Comparison of ENCODE assay signal across 8 mouse cellular contexts in genomic region chr4:119338861-119339361, GRCm38 (mm10). TPM values are rescaled to one million over a fixed set of nuclear protein-coding genes. Genes with fewer than 3 reads are reported as not detected.
A peak's percentile ranks its signal among the peaks of the same experiment; 100 is the strongest.
DNase-seq lines count a peak whose midpoint lies in the region; ATAC-seq and TF ChIP-seq lines count a peak whose summit lies in the region.

No protein-coding gene starts in this region.

- no peak overlapping the region for H3K4me3 ChIP-seq in kidney, embryonic 15.5 days (replicated peaks)
- H3K4me3 ChIP-seq in liver, adult 2 months (ENCODE audit: insufficient read depth, low read depth, low read length) = no peak overlapping the region

- no peaks in the 10 kb centered on the region for H3K4me1 ChIP-seq in kidney, embryonic 15.5 days
- peaks cover 2% of the 10 kb centered on the region for H3K4me1 ChIP-seq in liver, adult 2 months (ENCODE audit: control insufficient read depth, insufficient read depth, low read length)

- peak; percentile 37 for TF ChIP-seq CTCF in liver, adult 2 months (IDR thresholded peaks at IDR 0.05; ENCODE audit: low read depth, low read length)

- H3K9me3 ChIP-seq in kidney, embryonic 15.5 days (replicated peaks) = no peaks in the 10 kb centered on the region

- peak; percentile 40 for DNase-seq in urinary bladder, postnatal 25 days (ENCODE audit: low spot score)
- no peak for DNase-seq in urinary bladder, adult 2 months (ENCODE audit: low spot score)
- peak; percentile 88 to 92 for DNase-seq in cerebellum, postnatal 10 days
- peak; percentile 24 to 28 for DNase-seq in frontal cortex, postnatal 14 days (ENCODE audit: low spot score in 2 of 2)
- DNase-seq in liver, adult 2 months (ENCODE audit: extremely low read depth, low read depth, low spot score) = peak; percentile 20
- peak; percentile 62 for DNase-seq in testis, postnatal 10 days (ENCODE audit: low spot score)

- 4% methylated on average over 10 of the region's 10 CpGs for WGBS in kidney, embryonic 15.5 days
- WGBS in liver, adult 2 months = 6% methylated on average over 10 of the region's 10 CpGs

- no peaks in the 10 kb centered on the region for H3K27me3 ChIP-seq in kidney, embryonic 15.5 days
- H3K27me3 ChIP-seq in liver, adult 2 months (ENCODE audit: control insufficient read depth, insufficient read depth, low read length) = no peaks in the 10 kb centered on the region

- ATAC-seq in kidney, embryonic 15.5 days (replicated peaks; ENCODE audit: low FRiP score) = peak; percentile 49; the same call in 1 of the 2 replicates
- ATAC-seq in monocyte, adult 5-6 weeks (replicated peaks; ENCODE audit: insufficient number of reproducible peaks, low FRiP score, low TSS enrichment, poor library complexity, severe bottlenecking) = peak; percentile 85

- no peak overlapping the region for H3K9ac ChIP-seq in kidney, embryonic 15.5 days
- H3K9ac ChIP-seq in liver, adult 2 months (ENCODE audit: low read depth, low read length) = no peak overlapping the region

- no peaks in the 10 kb centered on the region for H3K79me2 ChIP-seq in liver, adult 2 months (ENCODE audit: control insufficient read depth, insufficient read depth, low read length)

- 0 out of 2 replicates have a peak overlapping the region, but pooled peaks have one; percentile 37 for H3K4me2 ChIP-seq in kidney, embryonic 15.5 days

- no peaks in the 10 kb centered on the region for H3K36me3 ChIP-seq in kidney, embryonic 15.5 days
- no peaks in the 10 kb centered on the region for H3K36me3 ChIP-seq in liver, adult 2 months (ENCODE audit: control insufficient read depth, insufficient read depth, low read length)

- no peak overlapping the region for H3K27ac ChIP-seq in kidney, embryonic 15.5 days
- no peak overlapping the region for H3K27ac ChIP-seq in liver, adult 2 months (replicated peaks; ENCODE audit: insufficient read depth, low read depth, low read length)

- TF ChIP-seq POLR2A in liver, adult 2 months (IDR thresholded peaks at IDR 0.05; ENCODE audit: extremely low read depth, insufficient read depth, low read length) = no peak

RNA-seq across cellular contexts. Expression of gene Ppih, which starts 18.6 kb away (rescaled TPM):
- 21.0 and 28.4 TPM in 2 replicates for polyA plus RNA-seq in urinary bladder, adult 2 months (2012; rRNA removed)
- 102 and 115 TPM in 2 replicates for polyA plus RNA-seq in kidney, embryonic 15.5 days (2015; fragmentation: Nextera tagmentation; extraction: Ambion mirVana)
- total RNA-seq in liver, adult 2 months (2014; rRNA removed) = 12.2 and 15.4 TPM in 2 replicates
- polyA plus RNA-seq in liver, adult 2 months (2012; rRNA removed) = 4.1 and 5.0 TPM in 2 replicates
- total RNA-seq in monocyte, adult 5-6 weeks (2017) = 35.8 to 75.4 TPM (median 39.9 TPM) in 3 replicates

RNA-seq across cellular contexts. Expression of gene Ybx1, which starts 44.5 kb away (rescaled TPM):
- 312 and 444 TPM in 2 replicates for polyA plus RNA-seq in urinary bladder, adult 2 months (2012; rRNA removed)
- polyA plus RNA-seq in kidney, embryonic 15.5 days (2015; fragmentation: Nextera tagmentation; extraction: Ambion mirVana) = 680 and 703 TPM in 2 replicates
- 177 and 189 TPM in 2 replicates for total RNA-seq in liver, adult 2 months (2014; rRNA removed)
- 64.3 and 70.8 TPM in 2 replicates for polyA plus RNA-seq in liver, adult 2 months (2012; rRNA removed)
- 567 to 614 TPM (median 607 TPM) in 3 replicates for total RNA-seq in monocyte, adult 5-6 weeks (2017)
